Mouse (Mus musculus) T-helper 17 cell (primary cell): ENCODE measurements at regions not wholly inside any gene's neighbourhood (a gene's known extent, or its start where the extent isn't known, plus 50 kb on each side); places are given as distances from the start of the nearest gene placed in this dataset.

ENCODE experiments used
- in situ Hi-C, 2 experiments: fragments of 300-600 bp; cut with MboI, MseI; formaldehyde crosslinking; loops; 1 replicate in 1 of 2; 2 replicates in 1 of 2; pipeline ENCODE4 v1.15.1; 2025; ENCODE audit warnings: high pct_unique_total_duplicates in 2 of 2

- in situ Hi-C loops = no loop called here
These were observed 76.1 kb upstream of the Id2 start for GRCm38 (mm10) chr12:25173064-25173463.

DNA sequence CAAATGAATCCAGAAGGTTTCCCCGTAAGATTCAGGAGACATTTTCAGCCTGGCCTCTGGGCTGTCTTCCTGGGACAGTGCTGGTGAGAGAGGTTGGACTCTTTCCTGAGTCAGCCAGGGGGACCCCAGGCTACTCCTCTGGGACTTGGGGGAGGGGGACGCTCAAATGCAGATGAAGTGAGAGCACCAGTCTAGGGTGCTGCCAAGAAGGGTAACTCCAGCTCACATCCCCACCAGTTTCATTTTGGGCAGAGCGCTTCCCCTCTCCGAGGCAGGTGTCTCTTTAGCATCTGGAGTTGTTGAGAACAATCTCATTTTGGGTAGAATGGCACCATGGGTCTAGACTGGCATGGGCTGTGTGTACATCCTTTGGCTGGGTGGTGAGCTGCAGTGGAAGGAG is 75.5 kb upstream of the Id2 start:
- in situ Hi-C loops = no loop called here

DNA sequence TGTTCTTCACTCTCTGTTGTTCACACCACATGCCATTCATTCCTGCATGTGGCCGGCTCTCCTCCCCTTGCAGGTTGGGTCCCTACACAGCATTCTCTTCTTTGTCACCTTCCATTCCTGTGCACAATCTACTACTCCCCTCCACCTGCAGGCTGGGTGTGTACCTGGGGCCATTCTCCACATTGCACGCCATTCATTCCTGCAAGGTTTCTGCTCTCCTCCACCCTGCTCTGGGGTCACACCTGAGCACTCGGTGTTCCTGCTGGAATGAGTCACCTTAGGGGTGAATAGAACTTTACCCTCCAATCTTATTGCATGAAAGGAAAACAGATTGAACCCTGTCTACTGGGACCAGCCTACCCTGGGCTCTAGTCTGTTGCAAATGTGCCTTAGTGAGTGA is 72.7 kb upstream of the Id2 start:
- in situ Hi-C loops = no loop called here

DNA sequence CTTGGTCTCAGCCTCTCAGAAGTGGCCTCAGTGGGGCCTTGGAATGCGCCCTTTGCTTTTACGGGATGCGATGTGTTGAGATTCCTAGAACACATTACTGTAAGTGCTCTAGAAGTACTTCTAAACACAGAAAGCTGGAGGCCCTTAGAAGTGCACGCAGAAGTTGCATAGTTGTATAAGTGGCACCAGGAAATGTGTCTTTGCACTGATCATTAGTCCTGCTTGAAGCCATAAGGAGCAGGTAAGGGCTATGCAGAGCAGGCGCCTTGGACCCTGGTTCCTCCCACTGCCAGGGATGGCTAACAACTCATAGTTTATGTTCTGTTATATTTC is 71.2 kb upstream of the Id2 start:
- in situ Hi-C loops = no loop called here

DNA sequence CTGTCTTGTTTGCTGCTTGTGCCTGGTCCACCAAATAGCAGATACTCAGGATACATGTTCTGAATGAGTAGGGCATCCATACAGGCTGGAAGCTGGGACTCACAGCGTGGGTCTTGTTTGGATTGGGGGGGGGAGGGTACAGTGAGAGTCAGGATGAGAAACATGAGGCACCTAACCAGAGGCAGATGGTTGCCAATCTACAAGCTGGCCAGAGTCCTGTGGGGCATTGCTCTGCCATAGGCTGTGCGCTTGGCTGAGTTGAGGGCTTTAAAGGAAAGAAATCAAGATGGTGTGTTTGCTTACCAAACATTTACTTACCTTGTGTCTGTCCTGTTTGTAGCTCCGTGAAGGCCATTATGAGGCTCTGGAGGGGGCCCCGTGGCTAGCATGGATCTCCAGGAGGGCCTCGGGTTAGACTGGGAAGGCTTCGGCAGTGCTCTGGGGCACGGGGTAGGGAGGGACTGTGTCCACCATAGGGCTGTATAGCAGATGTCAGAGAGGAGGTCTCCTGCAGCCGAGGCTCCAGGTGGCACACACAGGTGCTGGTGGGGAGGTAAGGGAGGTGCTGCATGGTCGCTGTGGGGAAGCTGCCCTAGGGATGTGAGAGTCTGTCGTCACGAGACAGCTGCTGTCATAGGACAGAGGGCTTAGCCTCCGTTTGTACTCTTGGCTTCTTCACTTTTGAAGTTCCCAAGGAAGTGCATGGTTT is 70.7 kb upstream of the Id2 start:
- in situ Hi-C loops = no loop called here

DNA sequence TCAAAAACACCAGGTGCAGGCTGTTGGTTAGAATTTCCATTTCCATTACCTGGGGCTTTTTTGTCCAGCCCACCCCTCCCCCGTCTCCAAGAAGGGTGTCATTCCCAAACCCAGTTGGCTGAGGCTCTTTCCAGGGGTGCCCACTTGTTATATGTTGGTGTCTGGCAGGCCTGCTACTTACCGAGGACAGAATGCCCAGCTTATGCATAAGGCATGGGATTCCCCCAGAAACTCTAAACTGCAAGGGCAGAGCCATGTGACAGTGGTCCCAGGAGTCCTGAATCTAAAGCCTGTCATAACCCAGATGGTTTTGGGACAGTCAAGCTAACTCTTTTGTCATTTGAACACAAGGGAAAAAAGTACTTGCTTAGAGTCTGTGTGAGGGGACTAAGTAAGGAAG is 69.6 kb upstream of the Id2 start:
- in situ Hi-C loops = no loop called here

DNA sequence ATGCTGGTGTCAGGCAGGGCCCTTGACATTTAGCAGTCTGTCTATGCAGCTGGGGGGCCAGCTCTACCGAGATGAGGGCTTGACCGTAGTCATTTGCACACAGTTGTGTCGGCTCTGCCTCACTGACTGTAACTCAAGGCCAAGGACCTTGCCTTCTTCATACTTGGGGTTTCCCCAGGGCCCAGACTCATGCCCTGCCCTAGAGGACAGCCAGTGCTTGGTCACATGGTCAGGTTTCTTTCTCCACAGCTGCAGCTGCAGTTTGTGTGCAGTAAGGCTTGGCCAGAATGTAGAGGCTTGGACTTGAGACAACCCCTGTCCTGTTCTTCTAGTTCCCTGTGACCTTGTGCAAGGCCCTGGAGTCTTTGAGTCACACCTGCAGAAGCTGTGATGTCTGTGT is 68.7 kb upstream of the Id2 start:
- in situ Hi-C loops = no loop called here

DNA sequence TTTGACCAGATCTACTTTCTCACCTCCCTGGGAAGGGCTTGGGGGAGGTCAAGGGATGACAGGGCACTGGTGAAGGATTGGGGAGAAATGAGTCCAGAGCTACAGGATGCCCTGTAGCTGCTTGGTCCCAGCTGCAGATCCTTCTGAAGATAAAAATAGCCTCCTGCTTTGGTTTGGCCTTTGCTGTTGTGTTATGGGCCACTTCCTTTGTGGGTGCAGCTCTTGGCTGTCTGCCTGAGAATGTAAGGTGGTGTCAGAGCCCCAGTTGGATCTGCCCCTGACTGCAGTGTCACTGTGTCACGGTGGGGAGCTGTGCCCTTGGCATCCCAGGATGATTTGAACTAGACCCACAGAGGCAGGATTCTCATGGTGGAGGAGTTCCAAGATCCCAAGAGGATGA is 67.8 kb upstream of the Id2 start:
- in situ Hi-C loops = no loop called here

GRCm38 (mm10) chr12:25163541-25163940 is 66.6 kb upstream of the Id2 start:
- in situ Hi-C loops = no loop called here

GRCm38 (mm10) chr12:25162843-25163242 is 65.9 kb upstream of the Id2 start:
- in situ Hi-C loops = no loop called here

DNA sequence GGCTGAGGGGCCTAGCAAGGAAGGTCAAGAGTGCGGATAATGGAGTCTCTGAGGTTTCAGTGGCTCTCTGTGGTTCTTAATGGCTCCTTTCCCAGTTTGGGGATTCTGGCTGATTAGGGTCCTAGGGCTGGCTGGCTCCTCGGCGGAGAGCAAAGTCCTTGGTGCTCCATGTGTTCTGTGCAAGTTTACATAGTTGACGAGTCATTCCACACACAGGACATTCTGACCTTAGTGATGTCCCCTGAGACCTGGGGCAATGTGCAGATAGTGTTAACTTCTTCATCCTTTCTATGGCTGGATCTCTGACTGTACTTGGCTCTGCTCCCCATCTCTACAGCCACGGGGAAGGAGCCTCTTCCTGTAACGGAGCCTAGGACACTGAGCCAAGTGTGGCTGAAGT is 65.0 kb upstream of the Id2 start:
- in situ Hi-C loops = no loop called here

- in situ Hi-C loops = no loop called here
These were observed 64.3 kb upstream of the Id2 start for GRCm38 (mm10) chr12:25160990-25161843.

GRCm38 (mm10) chr12:25159091-25159490 is 62.2 kb upstream of the Id2 start:
- in situ Hi-C loops = no loop called here

GRCm38 (mm10) chr12:25157238-25157637 is 60.3 kb upstream of the Id2 start:
- in situ Hi-C loops = no loop called here

- in situ Hi-C loops = no loop called here
These were observed 58.5 kb upstream of the Id2 start for GRCm38 (mm10) chr12:25155396-25155795.

DNA sequence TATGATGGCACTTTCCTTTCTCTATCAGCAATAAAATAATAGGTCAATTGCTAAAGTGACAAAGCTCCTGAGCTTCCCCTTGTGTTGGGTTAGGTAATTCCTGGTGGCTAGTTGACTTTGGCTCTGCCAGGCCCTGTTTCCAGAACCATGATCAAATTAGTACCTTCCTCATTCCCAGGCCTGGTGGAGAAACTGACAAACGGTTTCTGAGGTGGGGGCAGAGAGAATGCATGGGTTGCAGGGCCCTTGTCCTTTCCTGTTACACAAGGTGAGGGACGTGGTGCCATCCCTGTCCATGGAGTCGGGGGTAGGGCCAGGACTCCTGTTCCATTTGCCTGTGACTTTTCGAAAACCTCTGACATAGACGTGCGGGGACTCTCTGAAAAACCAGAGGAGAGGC is 51.2 kb upstream of the Id2 start:
- in situ Hi-C loops = no loop called here
